Mouse (Mus musculus) Patski (cell line): ENCODE results near the gene Slf2. TPM values are rescaled to one million over a fixed set of nuclear protein-coding genes. Genes with fewer than 3 reads are reported as not detected.
A peak's percentile ranks its signal among the peaks of the same experiment; 100 is the strongest.

Source experiments
- ATAC-seq: fragments of 100-300 bp; one replicate; pipeline ENCODE4 v1.8.0; 2021
- CTCF ChIA-PET: fragments of 350-600 bp; sonication (Branson Sonifier 250); formaldehyde crosslinking; loops from one replicate; lab custom pipeline; 2022; ENCODE audit warnings: inconsistent platforms; lab: Charles Lee
- POLR2A ChIA-PET: fragments of 350-600 bp; sonication (Branson Sonifier 250); formaldehyde crosslinking; loops from one replicate; lab custom pipeline; 2022; ENCODE audit warnings: antibody characterized with exemption, inconsistent platforms; lab: Charles Lee
- DNase-seq: peaks from one replicate; pipeline ENCODE4 v3.0.0-alpha.2; 2011; ENCODE audit warnings: low read depth, low spot score
- H3K27me3 ChIP-seq: fragments of 371-371 bp; one replicate; pipeline ENCODE4 v1.5.1; 2021
- CTCF ChIP-seq: fragments of 100-300 bp; IDR thresholded peaks from one replicate; pipeline ENCODE4 v1.5.1; 2021
- in situ Hi-C: fragments of 300-500 bp; cut with MboI; formaldehyde crosslinking; loops from 3 replicates; pipeline ENCODE4 v1.11.1; 2018; ENCODE audit warnings: low pct_unique_long_range_greater_than_20kb, mixed read lengths
- polyA plus RNA-seq: library from polyadenylated mRNA; unstranded; gene quantifications from one replicate; pipeline ENCODE4 v1.2.3, GENCODE M21; 2021

The Slf2 gene
- polyA plus RNA-seq, 1 experiment from 2014 or later, result 100 TPM

DNA sequence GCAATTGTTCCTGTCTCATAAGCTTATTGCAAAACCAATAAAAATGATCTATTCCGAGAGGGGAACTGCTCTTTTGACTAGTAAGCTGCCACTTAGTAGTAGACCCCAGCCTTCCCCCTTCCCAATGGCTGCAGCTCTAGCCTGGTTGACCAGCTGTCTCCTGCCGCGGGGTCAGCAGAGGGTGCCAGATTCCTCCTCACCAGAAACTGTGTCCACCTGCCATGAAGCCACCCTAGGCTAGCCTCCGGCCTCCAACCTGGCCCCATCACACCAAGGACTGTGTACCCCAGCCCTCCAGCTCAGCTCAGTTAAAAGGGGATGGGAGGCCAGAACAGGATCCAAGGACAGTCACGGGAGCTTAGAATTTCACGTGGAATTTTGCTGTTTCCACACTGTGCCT is 34.5 kb upstream of the Slf2 start:
- H3K27me3 ChIP-seq, result no peaks in the 10 kb centered on the region
- no peak for TF ChIP-seq CTCF
- ATAC-seq (no peak), DNase-seq (no peak)
- CTCF ChIA-PET, result interaction anchor here (1.0 to 8.5 kb wide), 19 partner anchors 9 to 352 kb away, joined by 3 to 97 read pairs (median 7); partner anchors contain the start of genes Hif1an and Pax2
- in situ Hi-C loops, result loop anchor here (5.0 kb wide), 1 partner anchor 41 kb away; no protein-coding TSS in a partner anchor
- POLR2A ChIA-PET, result interaction anchor here (0.6 to 4.2 kb wide), 9 partner anchors 34 to 961 kb away, joined by 3 to 20 read pairs (median 3); partner anchors contain the start of genes Mrpl43, Pax2, Slf2 and Twnk

- DNase-seq, result no peak
- POLR2A ChIA-PET, result interaction anchor here (0.6 to 4.2 kb wide), 7 partner anchors 10 to 316 kb away, joined by 3 to 20 read pairs (median 3); partner anchors contain the start of gene Slf2
- in situ Hi-C loops, result loop anchor here (5.0 kb wide), 1 partner anchor 40 kb away; no protein-coding TSS in a partner anchor
- no peak for ATAC-seq
- CTCF ChIA-PET, result interaction anchor here (1.1 to 8.5 kb wide), 6 partner anchors 12 to 324 kb away, joined by 3 to 97 read pairs (median 7); no protein-coding TSS in a partner anchor
- no peak for TF ChIP-seq CTCF
- no peaks in the 10 kb centered on the region for H3K27me3 ChIP-seq
Observed at GRCm38 (mm10) chr19:44897521-44897920, 33.4 kb upstream of the Slf2 start.

- TF ChIP-seq CTCF, result no peak
- H3K27me3 ChIP-seq, result no peaks in the 10 kb centered on the region
- ChIA-PET POLR2A (interaction anchor here (0.6 to 2.5 kb wide), 3 partner anchors 29 to 150 kb away, joined by 4 to 17 read pairs (median 6); no protein-coding TSS in a partner anchor), CTCF (interaction anchor here (0.9 to 8.5 kb wide), 3 partner anchors 29 to 317 kb away, joined by 3 to 97 read pairs (median 3); no protein-coding TSS in a partner anchor)
- in situ Hi-C loops, result loop anchor here (5.0 kb wide), 1 partner anchor 39 kb away; no protein-coding TSS in a partner anchor
- ATAC-seq (no peak), DNase-seq (no peak)
Observed at GRCm38 (mm10) chr19:44898646-44899045, 32.3 kb upstream of the Slf2 start.

DNA sequence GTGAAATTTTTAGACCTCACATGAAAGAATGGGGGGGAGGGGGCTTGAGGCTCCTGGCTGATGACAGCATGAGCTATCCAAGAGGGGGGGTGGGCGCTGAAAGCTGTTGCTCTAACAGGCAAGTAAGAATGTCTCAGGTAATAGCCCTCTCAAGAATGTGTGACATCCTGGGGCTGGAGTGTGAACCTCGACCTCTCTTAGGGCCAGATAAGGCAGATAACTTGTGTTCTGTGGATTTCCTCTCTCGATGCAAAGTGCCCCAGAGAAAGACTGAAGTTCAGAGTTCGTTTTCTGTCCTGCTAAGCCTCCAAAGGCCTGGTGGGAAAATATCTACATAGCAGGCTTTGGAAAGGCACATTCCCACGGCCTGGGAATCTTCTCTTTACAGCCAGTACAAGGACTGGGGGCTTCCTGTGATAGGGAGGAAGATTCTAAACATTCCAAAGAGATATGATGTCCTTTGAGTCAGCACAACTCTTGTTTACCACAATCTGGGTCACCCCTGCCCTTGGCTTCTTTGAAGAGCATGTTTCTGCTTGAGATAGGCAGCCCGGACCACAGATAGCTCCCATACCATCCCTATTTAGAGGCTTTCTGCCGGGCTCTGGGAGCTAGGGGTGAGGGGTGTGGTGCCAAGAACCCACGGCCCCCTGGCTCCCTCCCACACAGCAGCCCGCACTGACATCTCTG is 31.7 kb upstream of the Slf2 start:
- no peak for ATAC-seq
- H3K27me3 ChIP-seq, result no peaks in the 10 kb centered on the region
- CTCF ChIA-PET, result interaction anchor here (0.9 to 8.5 kb wide), 3 partner anchors 10 to 317 kb away, joined by 3 to 97 read pairs (median 3); no protein-coding TSS in a partner anchor
- POLR2A ChIA-PET, result interaction anchor here (0.6 to 2.5 kb wide), 7 partner anchors 16 to 151 kb away, joined by 3 to 17 read pairs (median 6); partner anchors contain the start of gene Pax2
- TF ChIP-seq CTCF, result no peak
- in situ Hi-C loops, result loop anchor here (5.0 kb wide), 1 partner anchor 38 kb away; no protein-coding TSS in a partner anchor
- no peak for DNase-seq

- peak; percentile 77 for ATAC-seq
- ChIA-PET POLR2A (interaction anchor here (0.5 to 3.3 kb wide), 12 partner anchors 9 to 152 kb away, joined by 3 to 34 read pairs (median 6); partner anchors contain the start of gene Slf2), CTCF (interaction anchor here (0.7 to 8.5 kb wide), 5 partner anchors 11 to 318 kb away, joined by 3 to 97 read pairs (median 3); no protein-coding TSS in a partner anchor)
- H3K27me3 ChIP-seq, result no peaks in the 10 kb centered on the region
- no peak for TF ChIP-seq CTCF
- in situ Hi-C loops, result loop anchor here (5.0 kb wide), 1 partner anchor 37 kb away; no protein-coding TSS in a partner anchor
- no peak for DNase-seq
Observed at GRCm38 (mm10) chr19:44899947-44900773, 30.8 kb upstream of the Slf2 start.

- CTCF ChIA-PET, result interaction anchor here (0.7 to 8.5 kb wide), 3 partner anchors 14 to 319 kb away, joined by 3 to 97 read pairs (median 7); no protein-coding TSS in a partner anchor
Observed at GRCm38 (mm10) chr19:44901047-44901446, 29.9 kb upstream of the Slf2 start.

DNA sequence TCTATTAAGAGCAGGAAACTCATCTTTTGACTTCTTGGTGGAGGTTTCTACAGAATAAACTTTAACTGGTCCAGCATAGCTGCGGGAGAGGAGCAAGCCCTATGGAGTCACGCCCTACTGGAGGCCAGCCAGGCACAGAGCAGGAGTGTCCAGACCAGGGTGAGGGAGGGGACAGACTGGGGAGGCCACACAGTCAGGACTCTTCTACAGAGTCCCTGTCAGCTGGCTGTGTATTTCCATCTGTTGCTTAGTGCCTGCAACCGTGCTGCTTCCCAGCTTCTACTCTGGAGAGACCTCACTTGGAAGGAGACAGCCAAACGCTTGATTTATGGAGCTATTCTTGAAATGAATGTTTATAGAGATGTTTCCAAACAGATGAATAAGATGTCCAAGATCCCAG is 28.6 kb upstream of the Slf2 start:
- no peak for TF ChIP-seq CTCF
- H3K27me3 ChIP-seq, result no peaks in the 10 kb centered on the region
- ATAC-seq, result no peak
- no peak for DNase-seq
- CTCF ChIA-PET, result interaction anchor here (1.0 to 1.4 kb wide), 4 partner anchors 12 to 320 kb away, joined by 3 to 4 read pairs (median 4); partner anchors contain the start of gene Pax2
- in situ Hi-C loops, result no loop called here
- POLR2A ChIA-PET, result interaction anchor here (1.7 to 3.3 kb wide), 3 partner anchors 28 to 145 kb away, joined by 3 to 34 read pairs (median 10); partner anchors contain the start of gene Slf2

More at GRCm38 (mm10) chr19:44901047-44901446, 29.9 kb upstream of the Slf2 start:
- POLR2A ChIA-PET, result interaction anchor here (0.8 to 3.3 kb wide), 7 partner anchors 14 to 152 kb away, joined by 3 to 34 read pairs (median 10); partner anchors contain the start of gene Slf2
- in situ Hi-C loops, result no loop called here
- ATAC-seq, result no peak
- DNase-seq, result no peak
- TF ChIP-seq CTCF, result no peak
- H3K27me3 ChIP-seq, result no peaks in the 10 kb centered on the region

DNA sequence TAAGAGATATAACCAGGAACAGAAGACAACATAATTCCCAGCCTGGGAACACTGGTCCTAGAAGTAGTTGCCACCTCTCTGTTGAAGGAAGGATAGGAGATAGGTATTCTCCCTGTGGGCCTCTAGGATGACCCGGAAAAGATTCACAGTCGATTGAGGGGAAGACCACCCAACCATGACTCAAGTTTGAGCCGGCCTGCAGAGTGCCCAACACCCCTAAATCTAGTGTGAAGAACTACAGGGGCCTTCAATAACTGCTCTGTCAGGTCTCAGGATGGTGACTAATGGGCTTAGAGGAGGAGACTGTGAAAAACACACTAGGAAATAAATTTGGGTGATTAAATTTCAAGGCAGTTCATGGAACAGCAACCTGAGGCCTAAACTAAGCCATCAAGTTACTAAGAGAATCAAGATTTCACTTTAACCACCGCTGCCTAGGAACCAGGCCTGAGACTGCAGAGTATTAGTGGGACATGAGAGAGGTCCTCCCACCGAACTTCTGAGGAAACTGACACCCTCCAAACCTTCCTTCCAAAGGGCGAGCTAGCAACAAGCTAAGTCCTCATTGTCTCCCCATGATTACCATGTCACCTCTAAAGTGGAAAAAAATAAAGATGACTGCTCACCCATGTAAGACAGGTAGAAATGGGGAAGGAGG is 27.5 kb upstream of the Slf2 start:
- no peak for TF ChIP-seq CTCF
- no peak for DNase-seq
- H3K27me3 ChIP-seq, result no peaks in the 10 kb centered on the region
- in situ Hi-C loops, result no loop called here
- ATAC-seq, result no peak
- ChIA-PET POLR2A (interaction anchor here (0.8 kb wide), 1 partner anchor 28 kb away, joined by 3 read pairs; the partner anchor contains the start of gene Slf2), CTCF (interaction anchor here (1.4 to 1.7 kb wide), 2 partner anchors 12 to 321 kb away, joined by 3 to 8 read pairs; no protein-coding TSS in a partner anchor)
